Mouse (Mus musculus) left cerebral cortex, adult 18-20 months (tissue): ENCODE data around the gene Nmb. TPM values are rescaled to one million over a fixed set of nuclear protein-coding genes. Genes with fewer than 3 reads are reported as not detected.
"Not testable (repeated sequence)": the region's sequence is repeated elsewhere in the genome, so short reads cannot be mapped to it uniquely, and the experiment has no call there.

ENCODE experiments used
- DNase-seq, 2 experiments: peaks; one replicate each; pipeline ENCODE4 v3.0.0; 2021 to 2022; ENCODE audit warnings: low spot score in 2 of 2, mixed read lengths in 1 of 2
- long read RNA-seq, 2 experiments: library from polyadenylated mRNA; stranded (forward); transcript quantifications; one replicate each; pipeline ENCODE4 v2.0.0; 2021
- total RNA-seq, 2 experiments: library from RNA; stranded (reverse); gene quantifications; 2 replicates each; pipeline ENCODE4 v1.2.3; 2021

Gene Nmb
- total RNA-seq = 1 to 10 TPM; 5.3 to 6.0 TPM
- long read RNA-seq, experiment 1 = 0 reads
- long read RNA-seq, experiment 2 = 0 reads

GRCm38 (mm10) chr7:80904921-80905515 lies at the start of gene Nmb:
Nmb (minus strand) TSS chr7:80905076.
- peak; percentile 61 to 65 for DNase-seq

GRCm38 (mm10) chr7:80954251-80954650 lies 49.4 kb upstream of the Nmb start:
- no peak for DNase-seq

- DNase-seq = no peak
These were observed 47.3 kb upstream of the Nmb start for GRCm38 (mm10) chr7:80952140-80952539.

- DNase-seq = no peak
These were observed 46.6 kb upstream of the Nmb start for GRCm38 (mm10) chr7:80951461-80951860.

- peak; percentile 93 to 96 for DNase-seq
These were observed 42.8 kb upstream of the Nmb start, which contains the start of gene Sec11a for GRCm38 (mm10) chr7:80947445-80948350. Sec11a (minus strand) TSS chr7:80947780.

- no peak for DNase-seq
These were observed 34.9 kb upstream of the Nmb start for GRCm38 (mm10) chr7:80939808-80940207.

GRCm38 (mm10) chr7:80937304-80937666 lies 32.4 kb upstream of the Nmb start:
- DNase-seq = not testable (repeated sequence)

- DNase-seq = not testable (repeated sequence)
These were observed 31.9 kb upstream of the Nmb start for GRCm38 (mm10) chr7:80936617-80937303.

GRCm38 (mm10) chr7:80935834-80936233 lies 31.0 kb upstream of the Nmb start:
- DNase-seq = no peak

GRCm38 (mm10) chr7:80932777-80933176 lies 27.9 kb upstream of the Nmb start:
- DNase-seq = no peak

- peak; percentile 5 to 24 for DNase-seq
These were observed 26.8 kb upstream of the Nmb start for GRCm38 (mm10) chr7:80931618-80932207.

GRCm38 (mm10) chr7:80923165-80923564 lies 18.3 kb upstream of the Nmb start:
- no peak for DNase-seq

- DNase-seq = no peak
These were observed 14.8 kb upstream of the Nmb start for GRCm38 (mm10) chr7:80919647-80920008.

- no peak for DNase-seq
These were observed 14.2 kb upstream of the Nmb start for GRCm38 (mm10) chr7:80918982-80919646.

GRCm38 (mm10) chr7:80917916-80918465 lies 13.1 kb upstream of the Nmb start:
- DNase-seq = no peak

- DNase-seq = no peak
These were observed 7.6 kb upstream of the Nmb start for GRCm38 (mm10) chr7:80912496-80912895.

- DNase-seq = no peak
These were observed 6.2 kb upstream of the Nmb start for GRCm38 (mm10) chr7:80911053-80911452.

- no peak for DNase-seq
These were observed 1.1 kb downstream of the Nmb start for GRCm38 (mm10) chr7:80903625-80904422.

- DNase-seq = no peak
These were observed 3.2 kb downstream of the Nmb start for GRCm38 (mm10) chr7:80901541-80902274.
